Mouse (Mus musculus) thymus, adult 2 months (tissue): ENCODE data around the gene 4930518I15Rik.

Source experiments
- CTCF ChIP-seq: fragments of 200-500 bp; IDR thresholded peaks from 2 replicates; pipeline ENCODE4 v1.5.1; 2012; ENCODE audit warnings: mild to moderate bottlenecking, control low read depth, low read length, moderate library complexity, borderline replicate concordance; ENCODE audit not compliant: control insufficient read depth, poor library complexity, insufficient read depth; ENCODE audit errors: extremely low read depth
- POLR2A ChIP-seq: fragments of 200-500 bp; IDR thresholded peaks from 2 replicates; pipeline ENCODE4 v1.6.1; 2012; ENCODE audit warnings: mild to moderate bottlenecking, low read length, control low read depth, moderate library complexity; ENCODE audit not compliant: control insufficient read depth, poor library complexity, insufficient read depth; ENCODE audit errors: extremely low read depth

- TF ChIP-seq CTCF (no peak), POLR2A (no peak)
Observed at GRCm38 (mm10) chr2:156857835-156858234, at the start of gene 4930518I15Rik.
